Mouse (Mus musculus): ENCODE results near the gene Plcl1.

DNA sequence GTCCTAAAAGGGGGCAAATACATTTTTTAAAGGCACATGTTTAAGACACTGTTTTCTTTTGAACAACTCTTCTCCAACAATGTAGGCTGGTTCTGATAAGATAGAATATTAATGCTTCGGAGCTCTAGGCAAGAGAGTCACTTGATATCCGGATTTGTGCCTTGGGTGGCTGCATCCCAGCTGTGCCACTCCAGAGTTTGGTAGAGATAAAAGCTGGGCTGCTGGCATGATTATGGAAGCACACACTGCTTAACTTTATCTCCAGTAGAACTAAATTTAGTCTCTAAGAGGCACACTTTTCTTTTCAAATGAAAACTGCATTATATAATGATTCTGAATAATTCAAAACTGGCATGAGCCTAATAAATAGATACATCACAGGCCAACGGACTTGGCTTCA, 323.6 kb downstream of the Plcl1 start:
- TF ChIP-seq POLR2A (IDR thresholded peaks at IDR 0.05; ENCODE audit: borderline replicate concordance, insufficient read depth, low read length) (no peak), CTCF (IDR thresholded peaks at IDR 0.05; ENCODE audit: borderline replicate concordance, insufficient read depth, low read depth, low read length) (no peak)

All from cerebellum, adult 2 months (tissue).